Comparison of ENCODE assay signal across 9 mouse cellular contexts in the genomic region with DNA sequence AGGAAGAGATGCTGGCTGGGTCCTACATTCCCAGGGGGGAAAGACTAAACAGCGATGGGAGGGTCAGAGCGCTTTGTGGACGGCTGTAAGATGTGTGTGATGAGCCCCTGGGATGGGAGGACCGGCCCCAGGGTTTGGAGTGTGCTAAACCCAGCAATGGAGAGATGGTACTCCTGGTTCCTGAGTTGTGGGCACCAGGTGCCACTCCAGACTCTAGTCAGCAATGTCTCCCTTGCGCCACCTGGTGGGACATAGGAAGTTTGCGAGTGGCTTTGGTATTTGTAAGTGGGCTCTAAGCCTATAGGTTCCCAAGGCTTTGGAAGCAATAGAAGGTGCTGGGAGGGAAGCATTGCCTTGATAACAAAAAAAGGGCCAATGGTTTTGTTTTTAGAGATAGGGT. TPM values are rescaled to one million over a fixed set of nuclear protein-coding genes. Genes with fewer than 3 reads are reported as not detected.
A peak's percentile ranks its signal among the peaks of the same experiment; 100 is the strongest.
DNase-seq lines count a peak whose midpoint lies in the region; ATAC-seq and TF ChIP-seq lines count a peak whose summit lies in the region.
"Had no signal": no experiment of that assay in that cellular context is flagged by ENCODE, and none has a peak within 500 bp of the region (broad histone marks: within the 10 kb centered on the region; RNA-seq: fewer than 3 reads in every experiment).

No protein-coding gene starts in this region.

- DNase-seq in CD4-positive helper T cell, adult 2 months (ENCODE audit: low read depth, low spot score), result peak; percentile 88
- DNase-seq in heart, embryonic 10.5 days (ENCODE audit: low spot score), result peak; percentile 93
- DNase-seq in liver, result peak; percentile 86
- DNase-seq in spleen, postnatal 36 days (ENCODE audit: low spot score in 2 of 2), result peak; percentile 71 to 74

- no peaks in the 10 kb centered on the region for H3K9me3 ChIP-seq in embryonic facial prominence, embryonic 15.5 days (replicated peaks)
- no peaks in the 10 kb centered on the region for H3K9me3 ChIP-seq in heart, embryonic 10.5 days
- H3K9me3 ChIP-seq in kidney, embryonic 14.5 days (ENCODE audit: control insufficient read depth, low read length), result no peaks in the 10 kb centered on the region

- ATAC-seq in embryonic facial prominence, embryonic 15.5 days (ENCODE audit: insufficient number of reproducible peaks, low FRiP score, low TSS enrichment, low read depth), result peak; percentile 12
- peak; percentile 30 for ATAC-seq in kidney, embryonic 14.5 days (ENCODE audit: low FRiP score, low TSS enrichment)

- no peaks in the 10 kb centered on the region for H3K27me3 ChIP-seq in embryonic facial prominence, embryonic 15.5 days
- H3K27me3 ChIP-seq in heart, embryonic 10.5 days (ENCODE audit: insufficient read depth, poor library complexity, severe bottlenecking), result no peaks in the 10 kb centered on the region
- H3K27me3 ChIP-seq in kidney, embryonic 14.5 days (ENCODE audit: control insufficient read depth, insufficient read depth, low read length), result no peaks in the 10 kb centered on the region
- H3K27me3 ChIP-seq in myocyte (ENCODE audit: control insufficient read depth, insufficient read depth, insufficient read length), result no peaks in the 10 kb centered on the region

- H3K4me3 ChIP-seq in bone marrow macrophage, adult 2 months (ENCODE audit: insufficient read depth, low read length), result no peak overlapping the region
- peak overlapping the region; percentile 86 for H3K4me3 ChIP-seq in embryonic facial prominence, embryonic 15.5 days (replicated peaks)
- H3K4me3 ChIP-seq in heart, embryonic 10.5 days, result peak overlapping the region; percentile 96
- H3K4me3 ChIP-seq in kidney, embryonic 14.5 days (ENCODE audit: low read length), result peak overlapping the region; percentile 95; the same call in 1 of the 2 replicates
- H3K4me3 ChIP-seq in myocyte, result peak overlapping the region; percentile 50

- H3K27ac ChIP-seq in bone marrow macrophage, adult 2 months (ENCODE audit: insufficient read depth, low read depth, low read length), result no peak overlapping the region
- peak overlapping the region; percentile 95; the same call in 1 of the 2 replicates for H3K27ac ChIP-seq in embryonic facial prominence, embryonic 15.5 days (replicated peaks)
- peak overlapping the region; percentile 97 for H3K27ac ChIP-seq in heart, embryonic 10.5 days
- H3K27ac ChIP-seq in kidney, embryonic 14.5 days (ENCODE audit: low read depth, low read length), result peak overlapping the region; percentile 24; the same call in 1 of the 2 replicates

- H3ac ChIP-seq in myocyte (ENCODE audit: control insufficient read depth, insufficient read length), result no peak overlapping the region

- H3K79me2 ChIP-seq in myocyte (ENCODE audit: control insufficient read depth, insufficient read depth), result peaks cover 12% of the 10 kb centered on the region

- TF ChIP-seq CTCF in bone marrow macrophage, adult 2 months (IDR thresholded peaks at IDR 0.05; ENCODE audit: low read depth, low read length), result peak; percentile 86

- H3K4me2 ChIP-seq in embryonic facial prominence, embryonic 15.5 days (replicated peaks), result peak overlapping the region; percentile 81
- H3K4me2 ChIP-seq in kidney, embryonic 14.5 days (replicated peaks; ENCODE audit: low read depth, low read length), result peak overlapping the region; percentile 86
- H3K4me2 ChIP-seq in myocyte (ENCODE audit: low read depth), result peak overlapping the region; percentile 79

- no peak for TF ChIP-seq POLR2A in bone marrow macrophage, adult 2 months (IDR thresholded peaks at IDR 0.05; ENCODE audit: borderline replicate concordance, low read depth, low read length)
- TF ChIP-seq POLR2A in myocyte (IDR thresholded peaks at IDR 0.05; ENCODE audit: insufficient read length, low read depth), result no peak

- H3K9ac ChIP-seq in embryonic facial prominence, embryonic 15.5 days, result peak overlapping the region; percentile 27; the same call in 1 of the 2 replicates
- peak overlapping the region; percentile 23; the same call in 1 of the 2 replicates for H3K9ac ChIP-seq in kidney, embryonic 14.5 days (ENCODE audit: low read depth, low read length)

- WGBS in embryonic facial prominence, embryonic 15.5 days, result 0% methylated on average over 6 of the region's 6 CpGs
- under 1% methylated on average over 6 of the region's 6 CpGs for WGBS in heart, embryonic 10.5 days
- WGBS in kidney, embryonic 14.5 days, result 0% methylated on average over 6 of the region's 6 CpGs

- H3K4me1 ChIP-seq in bone marrow macrophage, adult 2 months (ENCODE audit: control insufficient read depth, insufficient read depth, low read length), result peaks cover 19% of the 10 kb centered on the region
- H3K4me1 ChIP-seq in embryonic facial prominence, embryonic 15.5 days, result peaks cover 37% of the 10 kb centered on the region
- peaks cover 51% of the 10 kb centered on the region for H3K4me1 ChIP-seq in heart, embryonic 10.5 days
- peaks cover 24% of the 10 kb centered on the region for H3K4me1 ChIP-seq in kidney, embryonic 14.5 days (ENCODE audit: control insufficient read depth, insufficient read depth, low read length)

- H3K36me3 ChIP-seq in embryonic facial prominence, embryonic 15.5 days, result peaks cover 2% of the 10 kb centered on the region; the same call in 1 of the 2 replicates
- H3K36me3 ChIP-seq in heart, embryonic 10.5 days, result peaks cover 7% of the 10 kb centered on the region
- peaks cover 4% of the 10 kb centered on the region; the same call in 1 of the 2 replicates for H3K36me3 ChIP-seq in kidney, embryonic 14.5 days (ENCODE audit: control insufficient read depth, insufficient read depth, low read length)
- H3K36me3 ChIP-seq in myocyte (ENCODE audit: control insufficient read depth, insufficient read depth), result no peaks in the 10 kb centered on the region

TF ChIP-seq in myocyte, 11 proteins besides CTCF, POLR2A, EP300 and RAD21:
- TF ChIP-seq E2F4 (IDR thresholded peaks at IDR 0.05; ENCODE audit: insufficient read depth) (no peak), MYOD1 (IDR thresholded peaks at IDR 0.05; ENCODE audit: control insufficient read depth in 1 of 3, insufficient read length in 2 of 3, low read depth in 2 of 3) (peak in 1 of 3 experiments; percentile 15)

RNA-seq across cellular contexts. Expression of a gene that starts 0.9 kb away (rescaled TPM):
- 1.1 TPM in 1 of 2 replicates, not detected in the other for polyA plus RNA-seq in bone marrow macrophage, adult 2 months (2012; ENCODE audit: insufficient read depth, insufficient read length, missing spikeins)
- polyA plus RNA-seq in embryonic facial prominence, embryonic 15.5 days (2015; fragmentation: Nextera tagmentation; extraction: Ambion mirVana), result 47.1 and 59.7 TPM in 2 replicates
- 18.1 and 20.0 TPM in 2 replicates for polyA plus RNA-seq in heart, embryonic 10.5 days (2016; fragmentation: Nextera tagmentation; extraction: Ambion mirVana)
- polyA plus RNA-seq in kidney, embryonic 14.5 days (2014; fragmentation: Nextera tagmentation; extraction: Ambion mirVana), result 12.5 and 13.2 TPM in 2 replicates
- polyA plus RNA-seq in myocyte (2012; fragmentation: generic; extraction: Trizol), result 5.9 TPM

RNA-seq across cellular contexts. Expression of a gene that starts 11.0 kb away (rescaled TPM):
- polyA plus RNA-seq in bone marrow macrophage, adult 2 months (2012; ENCODE audit: insufficient read depth, insufficient read length, missing spikeins), result 66.1 and 66.8 TPM in 2 replicates
- polyA plus RNA-seq in embryonic facial prominence, embryonic 15.5 days (2015; fragmentation: Nextera tagmentation; extraction: Ambion mirVana), result 173 and 196 TPM in 2 replicates
- 179 and 204 TPM in 2 replicates for polyA plus RNA-seq in heart, embryonic 10.5 days (2016; fragmentation: Nextera tagmentation; extraction: Ambion mirVana)
- polyA plus RNA-seq in kidney, embryonic 14.5 days (2014; fragmentation: Nextera tagmentation; extraction: Ambion mirVana), result 217 and 259 TPM in 2 replicates
- polyA plus RNA-seq in myocyte (2012; fragmentation: generic; extraction: Trizol), result 114 TPM

RNA-seq across cellular contexts. Expression of a gene that starts 13.0 kb away (rescaled TPM):
- polyA plus RNA-seq in bone marrow macrophage, adult 2 months (2012; ENCODE audit: insufficient read depth, insufficient read length, missing spikeins), result 0.47 TPM in 1 of 2 replicates, not detected in the other
- polyA plus RNA-seq in embryonic facial prominence, embryonic 15.5 days (2015; fragmentation: Nextera tagmentation; extraction: Ambion mirVana), result 4.0 and 10.2 TPM in 2 replicates
- polyA plus RNA-seq in heart, embryonic 10.5 days (2016; fragmentation: Nextera tagmentation; extraction: Ambion mirVana), result 0.11 and 0.16 TPM in 2 replicates
- 8.0 and 13.6 TPM in 2 replicates for polyA plus RNA-seq in kidney, embryonic 14.5 days (2014; fragmentation: Nextera tagmentation; extraction: Ambion mirVana)
- 0.37 TPM for polyA plus RNA-seq in myocyte (2012; fragmentation: generic; extraction: Trizol)
- polyA plus RNA-seq: erythroblast, embryonic 14.5 days had no signal

RNA-seq across cellular contexts. Expression of a gene that starts 13.1 kb away (rescaled TPM):
- 130 and 141 TPM in 2 replicates for polyA plus RNA-seq in bone marrow macrophage, adult 2 months (2012; ENCODE audit: insufficient read depth, insufficient read length, missing spikeins)
- 49.0 and 55.6 TPM in 2 replicates for polyA plus RNA-seq in embryonic facial prominence, embryonic 15.5 days (2015; fragmentation: Nextera tagmentation; extraction: Ambion mirVana)
- polyA plus RNA-seq in heart, embryonic 10.5 days (2016; fragmentation: Nextera tagmentation; extraction: Ambion mirVana), result 44.2 and 44.6 TPM in 2 replicates
- 32.0 and 37.4 TPM in 2 replicates for polyA plus RNA-seq in kidney, embryonic 14.5 days (2014; fragmentation: Nextera tagmentation; extraction: Ambion mirVana)
- 52.5 TPM for polyA plus RNA-seq in myocyte (2012; fragmentation: generic; extraction: Trizol)

RNA-seq across cellular contexts. Expression of a gene that starts 29.9 kb away (rescaled TPM):
- polyA plus RNA-seq in bone marrow macrophage, adult 2 months (2012; ENCODE audit: insufficient read depth, insufficient read length, missing spikeins), result 94.1 and 97.0 TPM in 2 replicates
- 294 and 310 TPM in 2 replicates for polyA plus RNA-seq in embryonic facial prominence, embryonic 15.5 days (2015; fragmentation: Nextera tagmentation; extraction: Ambion mirVana)
- polyA plus RNA-seq in heart, embryonic 10.5 days (2016; fragmentation: Nextera tagmentation; extraction: Ambion mirVana), result 244 and 260 TPM in 2 replicates
- polyA plus RNA-seq in kidney, embryonic 14.5 days (2014; fragmentation: Nextera tagmentation; extraction: Ambion mirVana), result 321 and 407 TPM in 2 replicates
- 371 TPM for polyA plus RNA-seq in myocyte (2012; fragmentation: generic; extraction: Trizol)
